Mouse (Mus musculus): ENCODE measurements around the gene Hist1h2ai.

DNA sequence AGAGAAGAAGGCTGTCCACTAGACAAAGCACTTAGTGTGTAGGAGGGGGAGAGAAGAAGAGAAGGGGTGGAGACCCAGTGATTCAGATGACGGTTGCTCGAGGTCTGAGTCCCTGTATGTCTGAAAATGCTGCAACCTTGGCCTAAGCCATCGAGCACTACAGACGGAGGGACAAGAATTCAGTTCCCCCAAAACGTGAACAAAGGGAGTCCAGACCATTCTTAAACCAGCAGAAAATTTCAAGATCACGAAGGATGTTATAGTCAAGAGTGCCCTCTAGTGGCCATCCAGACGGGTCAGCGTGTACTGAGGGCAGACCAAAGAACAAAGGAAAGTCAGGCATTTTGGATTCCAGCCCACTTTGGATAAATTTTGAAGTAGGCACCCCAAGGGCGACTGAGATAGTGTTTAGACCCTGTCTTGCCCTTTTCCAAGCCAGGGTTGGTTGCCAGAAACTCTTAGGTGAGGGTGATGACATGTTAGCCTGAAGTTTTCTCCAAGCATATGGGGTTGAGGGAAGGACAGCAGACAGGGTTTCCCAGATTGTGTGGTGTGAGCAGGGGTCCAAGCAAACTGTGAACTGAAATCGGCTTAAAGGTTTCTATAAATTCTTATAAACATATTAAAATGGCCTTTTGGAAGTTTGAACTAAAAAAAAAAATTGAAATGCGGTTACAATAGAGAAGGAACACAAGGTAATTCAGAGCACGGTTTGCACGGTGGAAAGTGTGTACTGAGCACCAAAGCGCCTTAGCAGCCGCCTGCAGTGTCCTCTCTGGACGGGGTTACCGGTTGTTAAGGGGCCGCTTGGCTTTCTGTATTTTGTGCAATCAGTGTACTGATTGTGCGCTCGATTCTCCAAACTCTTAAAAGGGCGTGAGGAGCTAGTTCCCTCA is 18.0 kb downstream of the Hist1h2ai start:
- TF ChIP-seq CTCF (IDR thresholded peaks at IDR 0.05; ENCODE audit: borderline replicate concordance, insufficient read depth, low read depth, low read length) (peak; percentile 84), POLR2A (IDR thresholded peaks at IDR 0.05; ENCODE audit: borderline replicate concordance, insufficient read depth, low read length) (no peak)
